Mouse (Mus musculus) MEL (cell line): Measurements from ENCODE around the gene Il18r1. TPM values are rescaled to one million over a fixed set of nuclear protein-coding genes. Genes with fewer than 3 reads are reported as not detected.

ENCODE experiments used
- DNase-seq: peaks from one replicate; pipeline ENCODE4 v3.0.0; 2011; ENCODE audit warnings: low read depth, low spot score
- H3K27ac ChIP-seq: 2 replicates; pipeline ENCODE4 v1.5.1; 2012; ENCODE audit warnings: low read depth, mild to moderate bottlenecking, control low read depth, low read length, moderate library complexity; ENCODE audit not compliant: control insufficient read depth
- H3K27me3 ChIP-seq, 2 experiments: fragments of 150-350 bp in 1 of 2; sonication (generic) in 1 of 2; 2 replicates each; pipeline ENCODE4 v1.6.1; 2012; ENCODE audit warnings: low read length in 2 of 2, mild to moderate bottlenecking in 2 of 2, improper control_type of control experiment in 1 of 2, moderate library complexity in 1 of 2; ENCODE audit not compliant: insufficient read depth in 2 of 2, control insufficient read depth in 1 of 2
- H3K36me3 ChIP-seq, 2 experiments: 2 replicates each; pipeline ENCODE4 v1.6.1; 2012 to 2014; ENCODE audit warnings: low read length in 2 of 2, improper control_type of control experiment in 1 of 2, inconsistent platforms in 1 of 2, mild to moderate bottlenecking in 1 of 2; ENCODE audit not compliant: insufficient read depth in 2 of 2, control insufficient read depth in 1 of 2
- H3K4me1 ChIP-seq, 2 experiments: fragments of 150-350 bp in 1 of 2; sonication (generic) in 1 of 2; 2 replicates each; pipeline ENCODE4 v1.6.1; 2012; ENCODE audit warnings: low read length in 2 of 2, improper control_type of control experiment in 1 of 2, mild to moderate bottlenecking in 1 of 2; ENCODE audit not compliant: insufficient read depth in 2 of 2, control insufficient read depth in 1 of 2
- H3K4me3 ChIP-seq, 2 experiments: fragments of 150-350 bp in 1 of 2; sonication (generic) in 1 of 2; 2 replicates each; pipeline ENCODE4 v1.5.1; 2012; ENCODE audit warnings: low read depth in 2 of 2, low read length in 2 of 2, mild to moderate bottlenecking in 2 of 2, moderate library complexity in 2 of 2, control low read depth in 1 of 2, improper control_type of control experiment in 1 of 2; ENCODE audit not compliant: control insufficient read depth in 1 of 2, insufficient read depth in 1 of 2
- H3K79me2 ChIP-seq: 2 replicates; pipeline ENCODE4 v1.6.1; 2012; ENCODE audit warnings: mild to moderate bottlenecking, low read length, moderate library complexity; ENCODE audit not compliant: control insufficient read depth, poor library complexity, insufficient read depth
- H3K9ac ChIP-seq: 2 replicates; pipeline ENCODE4 v1.6.1; 2012; ENCODE audit warnings: low read depth, mild to moderate bottlenecking, control low read depth, low read length, moderate library complexity; ENCODE audit not compliant: control insufficient read depth, poor library complexity, severe bottlenecking
- H3K9me3 ChIP-seq: fragments of 150-350 bp; sonication (generic); replicated peaks from 2 replicates; pipeline ENCODE4 v1.6.1; 2012; ENCODE audit warnings: mild to moderate bottlenecking, low read length, improper control_type of control experiment, moderate library complexity; ENCODE audit not compliant: insufficient read depth
- CTCF ChIP-seq, 3 experiments: IDR thresholded peaks in 2 of 3; conservative IDR thresholded peaks in 1 of 3; 2 replicates each; pipeline ENCODE4 v1.5.1; 2011 to 2012; ENCODE audit warnings: low read length in 3 of 3, low read depth in 2 of 3, mild to moderate bottlenecking in 2 of 3, improper control_type of control experiment in 1 of 3, inconsistent platforms in 1 of 3, mixed read lengths in 1 of 3, moderate library complexity in 1 of 3; ENCODE audit not compliant: control insufficient read depth in 1 of 3, insufficient read depth in 1 of 3, poor library complexity in 1 of 3, severe bottlenecking in 1 of 3
- E2F4 ChIP-seq: IDR thresholded peaks from 2 replicates; pipeline ENCODE4 v1.6.1; 2011; ENCODE audit warnings: low read depth, low read length, improper control_type of control experiment, borderline replicate concordance
- EP300 ChIP-seq, 2 experiments: IDR thresholded peaks; 2 replicates each; pipeline ENCODE4 v1.6.1; 2011; ENCODE audit warnings: improper control_type of control experiment in 2 of 2, low read length in 2 of 2, low read depth in 1 of 2, mild to moderate bottlenecking in 1 of 2
- ETS1 ChIP-seq: IDR thresholded peaks from 2 replicates; pipeline ENCODE4 v1.6.1; 2012; ENCODE audit warnings: low read depth, mild to moderate bottlenecking, inconsistent platforms, low read length, improper control_type of control experiment, moderate library complexity
- MAFK ChIP-seq: IDR thresholded peaks from 2 replicates; pipeline ENCODE4 v1.6.1; 2011; ENCODE audit warnings: low read depth, mild to moderate bottlenecking, low read length, improper control_type of control experiment, borderline replicate concordance
- MAZ ChIP-seq: IDR thresholded peaks from 2 replicates; pipeline ENCODE4 v1.6.1; 2012; ENCODE audit warnings: low read depth, mild to moderate bottlenecking, inconsistent platforms, low read length, improper control_type of control experiment
- MEF2A ChIP-seq: IDR thresholded peaks from 2 replicates; pipeline ENCODE4 v1.6.1; 2014; ENCODE audit warnings: low read depth, mild to moderate bottlenecking, inconsistent platforms, low read length, improper control_type of control experiment; ENCODE audit not compliant: poor library complexity, insufficient replicate concordance, severe bottlenecking; ENCODE audit errors: extremely low read depth
- MYC ChIP-seq: IDR thresholded peaks from 2 replicates; pipeline ENCODE4 v1.6.1; 2011; ENCODE audit warnings: low read depth, mild to moderate bottlenecking, low read length, improper control_type of control experiment, moderate library complexity
- SIN3A ChIP-seq: IDR thresholded peaks from 2 replicates; pipeline ENCODE4 v1.6.1; 2012; ENCODE audit warnings: low read length, improper control_type of control experiment, inconsistent platforms
- TAL1 ChIP-seq: IDR thresholded peaks from 2 replicates; pipeline ENCODE4 v1.6.1; 2012; ENCODE audit warnings: mild to moderate bottlenecking, inconsistent platforms, low read length, moderate library complexity, mixed read lengths
- TCF12 ChIP-seq: IDR thresholded peaks from 2 replicates; pipeline ENCODE4 v1.6.1; 2014; ENCODE audit warnings: low read depth, mild to moderate bottlenecking, inconsistent platforms, low read length, improper control_type of control experiment, moderate library complexity
- UBTF ChIP-seq: IDR thresholded peaks from 2 replicates; pipeline ENCODE4 v1.6.1; 2012; ENCODE audit warnings: low read depth, mild to moderate bottlenecking, inconsistent platforms, low read length, improper control_type of control experiment, moderate library complexity, borderline replicate concordance; ENCODE audit not compliant: insufficient read depth
- USF1 ChIP-seq: IDR thresholded peaks from 2 replicates; pipeline ENCODE4 v1.6.1; 2014; ENCODE audit warnings: low read depth, mild to moderate bottlenecking, inconsistent platforms, low read length, improper control_type of control experiment, moderate library complexity
- USF2 ChIP-seq, 2 experiments: IDR thresholded peaks; 2 replicates each; pipeline ENCODE4 v1.6.1; 2011 to 2012; ENCODE audit warnings: improper control_type of control experiment in 2 of 2, low read length in 2 of 2, borderline replicate concordance in 1 of 2, inconsistent platforms in 1 of 2, low read depth in 1 of 2, mild to moderate bottlenecking in 1 of 2; ENCODE audit not compliant: insufficient read depth in 1 of 2
- ZC3H11A ChIP-seq: IDR thresholded peaks from 2 replicates; pipeline ENCODE4 v1.6.1; 2012; ENCODE audit warnings: low read depth, mild to moderate bottlenecking, inconsistent platforms, low read length, improper control_type of control experiment
- ZKSCAN1 ChIP-seq: IDR thresholded peaks from 2 replicates; pipeline ENCODE4 v1.6.1; 2012; ENCODE audit warnings: low read depth, mild to moderate bottlenecking, inconsistent platforms, low read length, improper control_type of control experiment, moderate library complexity
- ZNF384 ChIP-seq: IDR thresholded peaks from 2 replicates; pipeline ENCODE4 v1.6.1; 2012; ENCODE audit warnings: low read depth, mild to moderate bottlenecking, inconsistent platforms, low read length, improper control_type of control experiment
- polyA plus RNA-seq, 2 experiments: library from polyadenylated mRNA; stranded (reverse) in 1 of 2; unstranded in 1 of 2; fragments of >175 nt in 1 of 2; fragments of >200 nt in 1 of 2; gene quantifications; 2 replicates each; pipeline versions ENCODE4 v1.2.1 to v1.2.4; 2012; ENCODE audit warnings: low replicate concordance in 2 of 2, low read depth in 1 of 2; ENCODE audit not compliant: insufficient read length in 2 of 2, insufficient read depth in 1 of 2, missing spikeins in 1 of 2
- total RNA-seq: library from RNA; depleted of rRNA; stranded (reverse); fragments of 300-350 nt; gene quantifications from 2 replicates; pipeline ENCODE4 v1.2.3, GENCODE M21; 2012

Il18r1 gene
- total and polyA plus RNA-seq, 3 experiments, result 0.08 to 0.10 TPM; not detected in 1

DNA sequence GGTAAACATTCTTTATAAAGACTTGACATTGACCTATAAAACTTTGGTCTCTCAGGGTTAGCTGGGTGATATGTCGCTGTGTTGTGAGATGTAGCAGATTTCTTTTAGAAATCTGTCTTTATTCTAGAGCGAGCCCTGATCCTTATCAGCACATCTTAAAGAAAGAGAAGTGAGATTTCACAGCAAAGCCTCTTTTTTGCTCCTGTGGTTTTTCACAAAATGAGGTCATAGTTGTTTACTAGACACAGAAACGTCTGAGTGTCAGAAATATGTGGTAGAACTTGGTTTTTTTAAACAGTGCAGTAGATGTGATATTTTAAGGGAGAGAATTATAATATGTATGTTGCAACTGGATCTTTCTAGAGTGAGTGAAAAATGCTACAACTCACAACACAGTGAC, 10.3 kb downstream of the Il18r1 start (continued):
- no peak for TF ChIP-seq UBTF
- TF ChIP-seq ZKSCAN1, result no peak

DNA sequence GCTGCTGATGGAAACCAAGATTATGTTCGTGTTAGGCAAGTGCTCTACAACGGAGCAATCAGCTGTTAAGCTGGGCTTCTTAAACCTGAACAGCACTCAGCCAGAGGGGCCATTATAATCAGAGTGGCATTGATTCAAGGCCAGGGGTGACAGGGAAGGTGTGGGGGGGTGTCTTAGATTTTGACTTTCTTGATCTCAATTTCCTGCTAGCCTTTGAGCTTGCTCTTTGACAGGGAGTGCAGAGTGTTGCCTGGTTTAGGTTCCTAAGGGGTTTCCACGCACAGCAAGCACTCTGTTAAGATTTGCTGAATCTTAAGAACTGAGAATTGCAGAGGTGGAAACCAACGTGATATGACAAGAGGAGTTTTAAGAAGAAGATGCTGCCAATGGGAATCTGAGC, 11.4 kb downstream of the Il18r1 start:
- H3K27ac ChIP-seq, result no peak overlapping the region
- no peak for DNase-seq
- TF ChIP-seq TAL1, result no peak

DNA sequence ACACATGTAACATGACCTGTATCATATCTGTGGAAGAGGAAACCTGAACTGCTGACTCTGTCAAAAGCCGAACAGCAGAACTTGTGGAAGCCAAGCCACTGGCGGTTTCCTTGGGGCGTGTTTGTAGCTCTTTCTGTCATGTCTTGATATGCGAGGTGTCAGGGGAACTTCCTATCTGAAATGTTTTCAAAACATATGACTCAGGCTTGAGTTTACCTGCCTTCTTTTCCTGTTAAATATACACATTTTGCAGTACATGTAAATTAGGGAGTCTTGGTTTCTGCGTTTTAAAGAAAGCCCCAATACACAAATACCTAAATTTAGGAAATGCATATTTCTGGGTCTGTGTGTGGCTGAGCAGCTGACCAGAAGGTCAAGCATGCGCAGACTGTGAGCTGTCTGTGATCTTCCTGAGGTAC, 14.2 kb downstream of the Il18r1 start:
- no peak overlapping the region for H3K4me3 ChIP-seq
- peaks cover 2 to 5% of the 10 kb centered on the region in 2 experiments for H3K4me1 ChIP-seq
- H3K9me3 ChIP-seq, result no peaks in the 10 kb centered on the region
- TF ChIP-seq ETS1, result peak; percentile 64
- no peak for TF ChIP-seq CTCF (IDR thresholded peaks at IDR 0.05 in 2 of 3, conservative IDR thresholded peaks at IDR 0.05 in 1 of 3; ENCODE audit: control insufficient read depth in 1 of 3, insufficient read depth in 1 of 3, low read depth in 2 of 3, low read length in 3 of 3, poor library complexity in 1 of 3, severe bottlenecking in 1 of 3)
- no peak for TF ChIP-seq USF1
- no peak for TF ChIP-seq MAZ
- no peak for TF ChIP-seq UBTF
- peak; percentile 57; the same call in 1 of the 2 replicates for TF ChIP-seq SIN3A
- TF ChIP-seq ZC3H11A, result no peak
- TF ChIP-seq ZNF384, result no peak
- TF ChIP-seq USF2 (IDR thresholded peaks at IDR 0.05; ENCODE audit: borderline replicate concordance in 1 of 2, insufficient read depth in 1 of 2, low read depth in 1 of 2, low read length in 2 of 2), result no peak
- peak; percentile 41; the same call in 1 of the 2 replicates for TF ChIP-seq TCF12
- no peak for TF ChIP-seq E2F4
- TF ChIP-seq MEF2A, result no peak
- TF ChIP-seq EP300 (IDR thresholded peaks at IDR 0.05; ENCODE audit: low read depth in 1 of 2, low read length in 2 of 2), result peak; percentile 21 to 45; a peak in 2 of 4 replicates
- peak; percentile 69 for TF ChIP-seq MAFK
- TF ChIP-seq MYC, result no peak
- peak; percentile 67 for DNase-seq
- H3K79me2 ChIP-seq, result no peaks in the 10 kb centered on the region
- no peak overlapping the region for H3K27ac ChIP-seq
- no peak overlapping the region for H3K9ac ChIP-seq
- no peaks in the 10 kb centered on the region; a peak in 1 of 4 replicates for H3K27me3 ChIP-seq
- H3K36me3 ChIP-seq, result peaks cover 0 to 7% of the 10 kb centered on the region in 2 experiments; a peak in 2 of 4 replicates

More for the DNA sequence above, 11.4 kb downstream of the Il18r1 start:
- Histone ChIP-seq H3K4me1 (peaks cover 2 to 15% of the 10 kb centered on the region in 2 experiments), H3K79me2 (no peaks in the 10 kb centered on the region), H3K9me3 (no peaks in the 10 kb centered on the region), H3K9ac (no peak overlapping the region), H3K36me3 (peaks cover 0 to 19% of the 10 kb centered on the region in 2 experiments; a peak in 2 of 4 replicates), H3K27me3 (no peaks in the 10 kb centered on the region; a peak in 1 of 4 replicates), H3K4me3 (no peak overlapping the region)
